Mouse (Mus musculus) neural tube, embryonic 11.5 days (tissue): ENCODE data around the gene Krt12. TPM values are rescaled to one million over a fixed set of nuclear protein-coding genes. Genes with fewer than 3 reads are reported as not detected.

ENCODE experiments used
- ATAC-seq: fragments of 200-750 bp; cut with Nextera tagmentation; 2 replicates; pipeline ENCODE4 v1.8.0; 2017; ENCODE audit warnings: moderate number of reproducible peaks, mild to moderate bottlenecking, moderate TSS enrichment, moderate library complexity; ENCODE audit not compliant: insufficient read depth, low FRiP score, low TSS enrichment
- DNase-seq: peaks from one replicate; pipeline ENCODE4 v3.0.0-alpha.2; 2015; ENCODE audit warnings: low spot score
- H3K27ac ChIP-seq: fragments of 300-500 bp; sonication (generic); 2 replicates; pipeline ENCODE4 v1.5.1; 2014; ENCODE audit warnings: low read depth, mild to moderate bottlenecking, low read length
- H3K27me3 ChIP-seq: fragments of 300-500 bp; sonication (generic); 2 replicates; pipeline ENCODE4 v1.6.1; 2014; ENCODE audit warnings: mild to moderate bottlenecking, low read length, mixed read lengths; ENCODE audit not compliant: control insufficient read depth, insufficient read depth
- H3K36me3 ChIP-seq: fragments of 300-500 bp; sonication (generic); 2 replicates; pipeline ENCODE4 v1.6.1; 2014; ENCODE audit warnings: mild to moderate bottlenecking, low read length, moderate library complexity, mixed read lengths; ENCODE audit not compliant: control insufficient read depth, insufficient read depth
- H3K4me1 ChIP-seq: fragments of 300-500 bp; sonication (generic); 2 replicates; pipeline ENCODE4 v1.6.1; 2014; ENCODE audit warnings: low read length, mixed read lengths; ENCODE audit not compliant: control insufficient read depth, insufficient read depth
- H3K4me2 ChIP-seq: fragments of 300-500 bp; sonication (generic); 2 replicates; pipeline ENCODE4 v1.6.1; 2014; ENCODE audit warnings: low read depth, mild to moderate bottlenecking, moderate library complexity
- H3K4me3 ChIP-seq: fragments of 300-500 bp; sonication (generic); 2 replicates; pipeline ENCODE4 v1.5.1; 2014; ENCODE audit warnings: low read depth, low read length
- H3K9ac ChIP-seq: fragments of 300-500 bp; sonication (generic); 2 replicates; pipeline ENCODE4 v1.6.1; 2014; ENCODE audit warnings: mild to moderate bottlenecking, low read length
- H3K9me3 ChIP-seq: fragments of 300-500 bp; sonication (generic); 2 replicates; pipeline ENCODE4 v1.6.1; 2016; ENCODE audit warnings: low read length; ENCODE audit not compliant: control insufficient read depth
- WGBS: fragments of 180-500 bp; shearing (Covaris S2); extraction: QIAGEN DNeasy Blood & Tissue Kit; methylation state at CpG from one replicate; pipeline ENCODE4 v1.1.7; 2014; 5-methylcytosine and 5-hydroxymethylcytosine counted together
- polyA plus RNA-seq: library from polyadenylated mRNA; unstranded; fragments of >200 nt; fragmentation: Nextera tagmentation; extraction: Ambion mirVana; gene quantifications from 2 replicates; pipeline ENCODE4 v1.2.1, GENCODE M21; 2014

Krt12 gene
- polyA plus RNA-seq, 1 experiment from 2014 or later: not detected

GRCm38 (mm10) chr11:99416902-99417301 lies 5.2 kb downstream of the Krt12 start:
- WGBS: 88% methylated on average over 13 of the region's 13 CpGs
- Histone ChIP-seq H3K4me2 (no peak overlapping the region), H3K27ac (no peak overlapping the region), H3K27me3 (no peaks in the 10 kb centered on the region), H3K4me1 (no peaks in the 10 kb centered on the region), H3K9me3 (no peaks in the 10 kb centered on the region), H3K4me3 (no peak overlapping the region), H3K9ac (no peak overlapping the region), H3K36me3 (no peaks in the 10 kb centered on the region)
- DNase-seq (no peak), ATAC-seq (no peak)

- Histone ChIP-seq H3K27me3 (no peaks in the 10 kb centered on the region), H3K36me3 (no peaks in the 10 kb centered on the region), H3K9ac (no peak overlapping the region), H3K4me3 (no peak overlapping the region), H3K27ac (no peak overlapping the region), H3K4me2 (no peak overlapping the region), H3K9me3 (no peaks in the 10 kb centered on the region), H3K4me1 (no peaks in the 10 kb centered on the region)
- ATAC-seq: no peak
- DNase-seq: no peak
- WGBS: 91% methylated on average over 13 of the region's 13 CpGs
Observed at GRCm38 (mm10) chr11:99414463-99415147, 7.5 kb downstream of the Krt12 start.

- H3K9ac ChIP-seq: no peak overlapping the region
- H3K27me3 ChIP-seq: no peaks in the 10 kb centered on the region
- 18% methylated on average over 6 of the region's 6 CpGs for WGBS
- no peak overlapping the region for H3K4me2 ChIP-seq
- no peaks in the 10 kb centered on the region for H3K4me1 ChIP-seq
- no peak overlapping the region for H3K27ac ChIP-seq
- H3K36me3 ChIP-seq: no peaks in the 10 kb centered on the region
- no peaks in the 10 kb centered on the region for H3K9me3 ChIP-seq
- no peak overlapping the region for H3K4me3 ChIP-seq
- DNase-seq: peak; percentile 27
- ATAC-seq: no peak
Observed at GRCm38 (mm10) chr11:99413247-99413646, 8.8 kb downstream of the Krt12 start.

GRCm38 (mm10) chr11:99406186-99406585 lies 15.9 kb downstream of the Krt12 start:
- H3K36me3 ChIP-seq: no peaks in the 10 kb centered on the region
- no peak for ATAC-seq
- no peaks in the 10 kb centered on the region for H3K9me3 ChIP-seq
- no peak for DNase-seq
- no peak overlapping the region for H3K4me3 ChIP-seq
- 82% methylated on average over 10 of the region's 10 CpGs for WGBS
- H3K4me1 ChIP-seq: no peaks in the 10 kb centered on the region
- H3K9ac ChIP-seq: no peak overlapping the region
- H3K27me3 ChIP-seq: no peaks in the 10 kb centered on the region
- no peak overlapping the region for H3K4me2 ChIP-seq
- no peak overlapping the region for H3K27ac ChIP-seq

- H3K4me3 ChIP-seq: no peak overlapping the region
- H3K9me3 ChIP-seq: no peaks in the 10 kb centered on the region
- no peaks in the 10 kb centered on the region for H3K27me3 ChIP-seq
- WGBS: 90% methylated on average over 13 of the region's 13 CpGs
- H3K4me2 ChIP-seq: no peak overlapping the region
- DNase-seq (no peak), ATAC-seq (no peak)
- no peak overlapping the region for H3K27ac ChIP-seq
- H3K4me1 ChIP-seq: no peaks in the 10 kb centered on the region
- H3K9ac ChIP-seq: no peak overlapping the region
- H3K36me3 ChIP-seq: no peaks in the 10 kb centered on the region
Observed at GRCm38 (mm10) chr11:99399956-99400549, 22.0 kb downstream of the Krt12 start.

GRCm38 (mm10) chr11:99398832-99399231 lies 23.2 kb downstream of the Krt12 start:
- Histone ChIP-seq H3K36me3 (no peaks in the 10 kb centered on the region), H3K27ac (no peak overlapping the region), H3K9ac (no peak overlapping the region), H3K27me3 (no peaks in the 10 kb centered on the region), H3K4me1 (no peaks in the 10 kb centered on the region), H3K4me3 (no peak overlapping the region), H3K4me2 (no peak overlapping the region), H3K9me3 (no peaks in the 10 kb centered on the region)
- WGBS: 62% methylated on average over 8 of the region's 8 CpGs
- DNase-seq: no peak
- ATAC-seq: no peak

GRCm38 (mm10) chr11:99398084-99398483 lies 24.0 kb downstream of the Krt12 start:
- ATAC-seq (no peak), DNase-seq (no peak)
- Histone ChIP-seq H3K9me3 (no peaks in the 10 kb centered on the region), H3K4me3 (no peak overlapping the region), H3K27ac (no peak overlapping the region), H3K9ac (no peak overlapping the region), H3K27me3 (no peaks in the 10 kb centered on the region), H3K4me1 (no peaks in the 10 kb centered on the region), H3K36me3 (no peaks in the 10 kb centered on the region), H3K4me2 (no peak overlapping the region)
- 87% methylated on average over 3 of the region's 3 CpGs for WGBS

- ATAC-seq (no peak), DNase-seq (no peak)
- no peaks in the 10 kb centered on the region for H3K9me3 ChIP-seq
- WGBS: 89% methylated on average over 2 of the region's 2 CpGs
- no peak overlapping the region for H3K9ac ChIP-seq
- no peak overlapping the region for H3K4me3 ChIP-seq
- H3K4me2 ChIP-seq: no peak overlapping the region
- H3K4me1 ChIP-seq: no peaks in the 10 kb centered on the region
- no peaks in the 10 kb centered on the region for H3K27me3 ChIP-seq
- no peaks in the 10 kb centered on the region for H3K36me3 ChIP-seq
- H3K27ac ChIP-seq: no peak overlapping the region
Observed at GRCm38 (mm10) chr11:99396661-99397060, 25.4 kb downstream of the Krt12 start.

- WGBS: 42% methylated on average over 3 of the region's 3 CpGs
- no peak for DNase-seq
- H3K9me3 ChIP-seq: no peaks in the 10 kb centered on the region
- no peak overlapping the region for H3K4me3 ChIP-seq
- no peaks in the 10 kb centered on the region for H3K4me1 ChIP-seq
- H3K9ac ChIP-seq: no peak overlapping the region
- H3K36me3 ChIP-seq: no peaks in the 10 kb centered on the region
- H3K27me3 ChIP-seq: no peaks in the 10 kb centered on the region
- no peak overlapping the region for H3K27ac ChIP-seq
- H3K4me2 ChIP-seq: no peak overlapping the region
- ATAC-seq: no peak
Observed at GRCm38 (mm10) chr11:99396034-99396433, 26.0 kb downstream of the Krt12 start.
